Mouse (Mus musculus): ENCODE data around the gene Akp3. TPM values are rescaled to one million over a fixed set of nuclear protein-coding genes. Genes with fewer than 3 reads are reported as not detected.

Gene Akp3
- polyA plus RNA-seq, 1 experiment from 2014 or later, result not detected

- Histone ChIP-seq H3K27ac (ENCODE audit: low read length) (no peak overlapping the region), H3K4me1 (ENCODE audit: control insufficient read depth, insufficient read depth, low read length) (0 out of 2 replicates have a peak, but pooled peaks cover 3% of the 10 kb centered on the region), H3K4me2 (replicated peaks; ENCODE audit: low read depth, low read length) (no peak overlapping the region), H3K4me3 (ENCODE audit: low read depth, low read length) (no peak overlapping the region), H3K27me3 (ENCODE audit: control insufficient read depth, insufficient read depth, low read length) (no peaks in the 10 kb centered on the region), H3K9ac (replicated peaks; ENCODE audit: low read depth, low read length) (no peak overlapping the region), H3K9me3 (ENCODE audit: control insufficient read depth, low read depth, low read length) (no peaks in the 10 kb centered on the region), H3K36me3 (ENCODE audit: control insufficient read depth, insufficient read depth, low read length) (no peaks in the 10 kb centered on the region)
- WGBS, result 44% methylated on average over 9 of the region's 9 CpGs
- ATAC-seq (ENCODE audit: insufficient number of reproducible peaks, insufficient read depth, low FRiP score, low read depth), result peak; percentile 56; the same call in 1 of the 2 replicates
These were observed 17.7 kb downstream of the Akp3 start for GRCm38 (mm10) chr1:87142456-87142855.

- H3K9ac ChIP-seq (replicated peaks; ENCODE audit: low read depth, low read length), result no peak overlapping the region
- 0 out of 2 replicates have a peak, but pooled peaks cover 3% of the 10 kb centered on the region for H3K4me1 ChIP-seq (ENCODE audit: control insufficient read depth, insufficient read depth, low read length)
- no peaks in the 10 kb centered on the region for H3K36me3 ChIP-seq (ENCODE audit: control insufficient read depth, insufficient read depth, low read length)
- ATAC-seq (ENCODE audit: insufficient number of reproducible peaks, insufficient read depth, low FRiP score, low read depth), result no peak
- H3K27ac ChIP-seq (ENCODE audit: low read length), result no peak overlapping the region
- no peak overlapping the region for H3K4me2 ChIP-seq (replicated peaks; ENCODE audit: low read depth, low read length)
- H3K27me3 ChIP-seq (ENCODE audit: control insufficient read depth, insufficient read depth, low read length), result no peaks in the 10 kb centered on the region
- H3K9me3 ChIP-seq (ENCODE audit: control insufficient read depth, low read depth, low read length), result no peaks in the 10 kb centered on the region
- 72% methylated on average over 10 of the region's 10 CpGs for WGBS
- no peak overlapping the region for H3K4me3 ChIP-seq (ENCODE audit: low read depth, low read length)
These were observed 18.4 kb downstream of the Akp3 start for GRCm38 (mm10) chr1:87143141-87143540.

- Histone ChIP-seq H3K36me3 (ENCODE audit: control insufficient read depth, insufficient read depth, low read length) (no peaks in the 10 kb centered on the region), H3K4me1 (ENCODE audit: control insufficient read depth, insufficient read depth, low read length) (0 out of 2 replicates have a peak, but pooled peaks cover under 1% of the 10 kb centered on the region), H3K4me3 (ENCODE audit: low read depth, low read length) (no peak overlapping the region), H3K27ac (ENCODE audit: low read length) (no peak overlapping the region), H3K4me2 (replicated peaks; ENCODE audit: low read depth, low read length) (no peak overlapping the region), H3K9me3 (ENCODE audit: control insufficient read depth, low read depth, low read length) (no peaks in the 10 kb centered on the region), H3K27me3 (ENCODE audit: control insufficient read depth, insufficient read depth, low read length) (peaks cover 41% of the 10 kb centered on the region), H3K9ac (replicated peaks; ENCODE audit: low read depth, low read length) (no peak overlapping the region)
- ATAC-seq (ENCODE audit: insufficient number of reproducible peaks, insufficient read depth, low FRiP score, low read depth), result no peak
- WGBS, result 40% methylated on average over 13 of the region's 13 CpGs
These were observed 24.6 kb downstream of the Akp3 start for GRCm38 (mm10) chr1:87149422-87149821.

- Histone ChIP-seq H3K27ac (ENCODE audit: low read length) (no peak overlapping the region), H3K4me1 (ENCODE audit: control insufficient read depth, insufficient read depth, low read length) (0 out of 2 replicates have a peak, but pooled peaks cover 4% of the 10 kb centered on the region), H3K4me3 (ENCODE audit: low read depth, low read length) (no peak overlapping the region), H3K36me3 (ENCODE audit: control insufficient read depth, insufficient read depth, low read length) (no peaks in the 10 kb centered on the region), H3K9me3 (ENCODE audit: control insufficient read depth, low read depth, low read length) (no peaks in the 10 kb centered on the region), H3K27me3 (ENCODE audit: control insufficient read depth, insufficient read depth, low read length) (peaks cover 57% of the 10 kb centered on the region), H3K9ac (replicated peaks; ENCODE audit: low read depth, low read length) (no peak overlapping the region), H3K4me2 (replicated peaks; ENCODE audit: low read depth, low read length) (no peak overlapping the region)
- ATAC-seq (ENCODE audit: insufficient number of reproducible peaks, insufficient read depth, low FRiP score, low read depth), result no peak
- 74% methylated on average over 6 of the region's 6 CpGs for WGBS
These were observed 26.5 kb downstream of the Akp3 start for GRCm38 (mm10) chr1:87151286-87151685.

- WGBS, result under 1% methylated on average over 72 of the region's 72 CpGs
- no peaks in the 10 kb centered on the region for H3K36me3 ChIP-seq (ENCODE audit: control insufficient read depth, insufficient read depth, low read length)
- H3K9ac ChIP-seq (replicated peaks; ENCODE audit: low read depth, low read length), result no peak overlapping the region
- H3K27me3 ChIP-seq (ENCODE audit: control insufficient read depth, insufficient read depth, low read length), result peaks cover 75% of the 10 kb centered on the region
- no peak overlapping the region for H3K27ac ChIP-seq (ENCODE audit: low read length)
- no peaks in the 10 kb centered on the region for H3K9me3 ChIP-seq (ENCODE audit: control insufficient read depth, low read depth, low read length)
- no peak for ATAC-seq (ENCODE audit: insufficient number of reproducible peaks, insufficient read depth, low FRiP score, low read depth)
- H3K4me3 ChIP-seq (ENCODE audit: low read depth, low read length), result peak overlapping the region; percentile 36
- 0 out of 2 replicates have a peak, but pooled peaks cover 4% of the 10 kb centered on the region for H3K4me1 ChIP-seq (ENCODE audit: control insufficient read depth, insufficient read depth, low read length)
- peak overlapping the region; percentile 57 for H3K4me2 ChIP-seq (replicated peaks; ENCODE audit: low read depth, low read length)
These were observed 29.2 kb downstream of the Akp3 start for GRCm38 (mm10) chr1:87153776-87154500.

- no peak overlapping the region for H3K9ac ChIP-seq (replicated peaks; ENCODE audit: low read depth, low read length)
- 0 out of 2 replicates have a peak, but pooled peaks cover 4% of the 10 kb centered on the region for H3K4me1 ChIP-seq (ENCODE audit: control insufficient read depth, insufficient read depth, low read length)
- 2% methylated on average over 58 of the region's 58 CpGs for WGBS
- H3K4me3 ChIP-seq (ENCODE audit: low read depth, low read length), result peak overlapping the region; percentile 36
- no peaks in the 10 kb centered on the region for H3K36me3 ChIP-seq (ENCODE audit: control insufficient read depth, insufficient read depth, low read length)
- H3K9me3 ChIP-seq (ENCODE audit: control insufficient read depth, low read depth, low read length), result no peaks in the 10 kb centered on the region
- no peak for ATAC-seq (ENCODE audit: insufficient number of reproducible peaks, insufficient read depth, low FRiP score, low read depth)
- H3K27ac ChIP-seq (ENCODE audit: low read length), result no peak overlapping the region
- H3K27me3 ChIP-seq (ENCODE audit: control insufficient read depth, insufficient read depth, low read length), result peaks cover 75% of the 10 kb centered on the region
- H3K4me2 ChIP-seq (replicated peaks; ENCODE audit: low read depth, low read length), result peak overlapping the region; percentile 57
These were observed 29.8 kb downstream of the Akp3 start for GRCm38 (mm10) chr1:87154501-87155120.

GRCm38 (mm10) chr1:87155531-87156198 lies 30.9 kb downstream of the Akp3 start:
- Histone ChIP-seq H3K9me3 (ENCODE audit: control insufficient read depth, low read depth, low read length) (no peaks in the 10 kb centered on the region), H3K9ac (replicated peaks; ENCODE audit: low read depth, low read length) (no peak overlapping the region), H3K4me3 (ENCODE audit: low read depth, low read length) (peak overlapping the region; percentile 36), H3K27me3 (ENCODE audit: control insufficient read depth, insufficient read depth, low read length) (peaks cover 69% of the 10 kb centered on the region), H3K36me3 (ENCODE audit: control insufficient read depth, insufficient read depth, low read length) (no peaks in the 10 kb centered on the region), H3K4me1 (ENCODE audit: control insufficient read depth, insufficient read depth, low read length) (0 out of 2 replicates have a peak, but pooled peaks cover 4% of the 10 kb centered on the region), H3K4me2 (replicated peaks; ENCODE audit: low read depth, low read length) (peak overlapping the region; percentile 57), H3K27ac (ENCODE audit: low read length) (no peak overlapping the region)
- 1% methylated on average over 51 of the region's 56 CpGs for WGBS
- ATAC-seq (ENCODE audit: insufficient number of reproducible peaks, insufficient read depth, low FRiP score, low read depth), result peak; percentile 14; the same call in 1 of the 2 replicates

GRCm38 (mm10) chr1:87156199-87156587 lies 31.4 kb downstream of the Akp3 start, which contains the start of gene Ecel1:
Gene Ecel1, minus strand, starts transcription at chr1:87156521.
- Histone ChIP-seq H3K9ac (replicated peaks; ENCODE audit: low read depth, low read length) (no peak within 1 kb of the TSS), H3K4me2 (replicated peaks; ENCODE audit: low read depth, low read length) (peak within 1 kb of the TSS; percentile 57), H3K27me3 (ENCODE audit: control insufficient read depth, insufficient read depth, low read length) (peaks cover 65% of the 10 kb centered on the region), H3K4me1 (ENCODE audit: control insufficient read depth, insufficient read depth, low read length) (0 out of 2 replicates have a peak, but pooled peaks cover 4% of the 10 kb centered on the region), H3K36me3 (ENCODE audit: control insufficient read depth, insufficient read depth, low read length) (no peaks in the 10 kb centered on the region), H3K27ac (ENCODE audit: low read length) (no peak within 1 kb of the TSS), H3K9me3 (ENCODE audit: control insufficient read depth, low read depth, low read length) (no peaks in the 10 kb centered on the region), H3K4me3 (ENCODE audit: low read depth, low read length) (peak within 1 kb of the TSS; percentile 36)
- 3% methylated on average over 11 of the region's 12 CpGs for WGBS
- ATAC-seq (ENCODE audit: insufficient number of reproducible peaks, insufficient read depth, low FRiP score, low read depth), result no peak

Measured in stomach, embryonic 14.5 days (tissue).